Mouse (Mus musculus) kidney, embryonic 14.5 days (tissue): Measurements from ENCODE around the gene Pkp4. TPM values are rescaled to one million over a fixed set of nuclear protein-coding genes. Genes with fewer than 3 reads are reported as not detected.

Source experiments
- ATAC-seq: fragments of 200-750 bp; cut with Nextera tagmentation; 2 replicates; pipeline ENCODE4 v1.8.0; 2017; ENCODE audit warnings: moderate number of reproducible peaks, mild to moderate bottlenecking, moderate TSS enrichment, moderate library complexity; ENCODE audit not compliant: low FRiP score, low TSS enrichment
- H3K27ac ChIP-seq: fragments of 300-500 bp; sonication (generic); 2 replicates; pipeline ENCODE4 v1.5.1; 2014; ENCODE audit warnings: low read depth, mild to moderate bottlenecking, low read length, moderate library complexity, mixed read lengths
- H3K27me3 ChIP-seq: fragments of 300-500 bp; sonication (generic); 2 replicates; pipeline ENCODE4 v1.6.1; 2014; ENCODE audit warnings: mild to moderate bottlenecking, low read length; ENCODE audit not compliant: control insufficient read depth, insufficient read depth
- H3K36me3 ChIP-seq: fragments of 300-500 bp; sonication (generic); 2 replicates; pipeline ENCODE4 v1.6.1; 2014; ENCODE audit warnings: low read length, mixed read lengths; ENCODE audit not compliant: control insufficient read depth, insufficient read depth
- H3K4me1 ChIP-seq: fragments of 300-500 bp; sonication (generic); 2 replicates; pipeline ENCODE4 v1.6.1; 2014; ENCODE audit warnings: low read length, mixed read lengths; ENCODE audit not compliant: control insufficient read depth, insufficient read depth
- H3K4me2 ChIP-seq: fragments of 300-500 bp; sonication (generic); replicated peaks from 2 replicates; pipeline ENCODE4 v1.6.1; 2014; ENCODE audit warnings: low read depth, mild to moderate bottlenecking, low read length
- H3K4me3 ChIP-seq: fragments of 300-500 bp; sonication (generic); 2 replicates; pipeline ENCODE4 v1.5.1; 2014; ENCODE audit warnings: mild to moderate bottlenecking, low read length
- H3K9ac ChIP-seq: fragments of 300-500 bp; sonication (generic); 2 replicates; pipeline ENCODE4 v1.6.1; 2014; ENCODE audit warnings: low read depth, mild to moderate bottlenecking, low read length, moderate library complexity
- H3K9me3 ChIP-seq: fragments of 300-500 bp; sonication (generic); 2 replicates; pipeline ENCODE4 v1.6.1; 2016; ENCODE audit warnings: low read length; ENCODE audit not compliant: control insufficient read depth
- WGBS: fragments of 180-500 bp; shearing (Covaris S2); extraction: QIAGEN DNeasy Blood & Tissue Kit; methylation state at CpG from one replicate; pipeline ENCODE4 v1.1.7; 2014; 5-methylcytosine and 5-hydroxymethylcytosine counted together
- polyA plus RNA-seq: library from polyadenylated mRNA; unstranded; fragments of >200 nt; fragmentation: Nextera tagmentation; extraction: Ambion mirVana; gene quantifications from 2 replicates; pipeline ENCODE4 v1.2.1, GENCODE M21; 2014

The Pkp4 gene
- polyA plus RNA-seq, 1 experiment from 2014 or later: 29.7 TPM

DNA sequence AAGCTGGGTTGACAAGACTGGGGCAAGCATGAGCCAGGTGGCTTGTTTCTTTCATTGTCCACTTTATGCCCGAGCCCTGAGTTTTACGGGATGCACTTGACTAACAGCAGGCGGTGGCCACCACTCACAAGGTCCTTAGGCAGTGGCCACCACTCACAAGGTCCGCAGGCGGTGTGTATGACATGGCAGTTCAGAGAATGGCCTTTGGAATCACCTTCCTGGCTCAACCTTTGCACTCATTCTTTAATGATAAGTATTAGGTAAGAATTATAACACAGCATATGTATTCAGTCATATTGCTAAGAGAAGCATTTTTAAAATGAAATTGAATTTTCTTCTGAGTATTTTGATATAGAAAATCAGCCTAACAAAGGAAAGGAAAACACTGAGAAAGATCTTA lies 73.3 kb downstream of the Pkp4 start:
- Histone ChIP-seq H3K9ac (no peak overlapping the region), H3K36me3 (0 out of 2 replicates have a peak, but pooled peaks cover 2% of the 10 kb centered on the region)
- ATAC-seq: no peak

DNA sequence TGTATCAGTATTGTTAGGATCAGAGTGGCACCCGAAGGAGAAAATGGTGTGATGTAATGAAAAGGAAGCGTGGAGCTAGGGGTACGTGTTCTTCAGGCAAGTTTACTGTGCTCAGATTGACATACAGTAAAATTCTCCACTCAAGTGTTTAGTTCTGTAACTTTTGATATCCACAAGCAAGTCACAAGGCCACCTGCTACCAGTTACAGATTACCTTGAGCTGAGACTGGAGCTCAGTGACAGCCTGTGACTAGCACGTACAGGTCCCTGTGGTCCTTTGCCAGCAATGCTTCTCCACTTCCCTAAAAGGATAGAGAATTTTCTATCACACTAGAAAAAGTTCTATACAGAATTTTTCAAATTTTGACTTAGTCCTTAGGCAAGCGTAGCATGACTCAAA lies 73.9 kb downstream of the Pkp4 start:
- WGBS: 95% methylated on average over 5 of the region's 5 CpGs

More for the DNA sequence above, 73.3 kb downstream of the Pkp4 start:
- 0 out of 2 replicates have a peak, but pooled peaks cover 4% of the 10 kb centered on the region for H3K4me1 ChIP-seq
- no peak overlapping the region for H3K4me2 ChIP-seq
- H3K27ac ChIP-seq: no peak overlapping the region
- H3K9me3 ChIP-seq: peaks cover 2% of the 10 kb centered on the region; the same call in 1 of the 2 replicates
- no peak overlapping the region for H3K4me3 ChIP-seq
- 84% methylated on average over 5 of the region's 5 CpGs for whole genome bisulfite sequencing
- no peaks in the 10 kb centered on the region for H3K27me3 ChIP-seq

DNA sequence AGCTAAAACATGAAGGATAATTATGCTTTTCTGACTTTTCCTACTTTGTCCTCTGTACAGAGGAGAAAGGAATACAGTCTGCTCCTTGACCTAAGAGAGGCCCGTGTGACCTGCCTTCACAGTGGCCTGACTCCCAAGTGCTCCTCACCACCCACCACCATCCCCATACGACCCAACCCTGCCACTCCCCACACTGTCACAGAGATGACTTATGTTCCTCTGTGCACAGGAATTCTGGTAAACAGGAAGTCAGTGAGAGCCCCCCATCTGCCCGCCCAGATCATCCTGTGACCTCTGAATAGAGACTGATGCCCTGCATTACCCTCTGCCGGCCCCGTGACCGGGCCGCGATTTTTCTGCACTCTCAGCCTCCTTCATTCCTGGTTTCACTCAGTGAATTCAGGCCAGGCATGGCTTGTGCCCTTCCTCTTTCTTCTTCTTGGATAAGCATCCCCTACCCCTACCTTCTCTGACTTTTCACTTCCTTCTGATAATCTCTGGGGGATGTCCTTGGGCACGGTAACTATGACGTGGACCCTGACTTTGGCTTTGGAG lies 79.3 kb downstream of the Pkp4 start:
- Histone ChIP-seq H3K27ac (no peak overlapping the region), H3K36me3 (no peaks in the 10 kb centered on the region), H3K9me3 (peaks cover 2% of the 10 kb centered on the region; the same call in 1 of the 2 replicates), H3K4me1 (no peaks in the 10 kb centered on the region), H3K4me2 (no peak overlapping the region), H3K9ac (no peak overlapping the region), H3K4me3 (no peak overlapping the region), H3K27me3 (no peaks in the 10 kb centered on the region)
- peak; percentile 39; the same call in 1 of the 2 replicates for ATAC-seq
- WGBS: 67% methylated on average over 10 of the region's 10 CpGs

More for the DNA sequence above, 73.9 kb downstream of the Pkp4 start:
- Histone ChIP-seq H3K27me3 (no peaks in the 10 kb centered on the region), H3K9ac (no peak overlapping the region), H3K4me1 (0 out of 2 replicates have a peak, but pooled peaks cover 4% of the 10 kb centered on the region), H3K4me2 (no peak overlapping the region), H3K4me3 (no peak overlapping the region), H3K36me3 (0 out of 2 replicates have a peak, but pooled peaks cover 2% of the 10 kb centered on the region), H3K27ac (no peak overlapping the region), H3K9me3 (peaks cover 2% of the 10 kb centered on the region; the same call in 1 of the 2 replicates)
- no peak for ATAC-seq

DNA sequence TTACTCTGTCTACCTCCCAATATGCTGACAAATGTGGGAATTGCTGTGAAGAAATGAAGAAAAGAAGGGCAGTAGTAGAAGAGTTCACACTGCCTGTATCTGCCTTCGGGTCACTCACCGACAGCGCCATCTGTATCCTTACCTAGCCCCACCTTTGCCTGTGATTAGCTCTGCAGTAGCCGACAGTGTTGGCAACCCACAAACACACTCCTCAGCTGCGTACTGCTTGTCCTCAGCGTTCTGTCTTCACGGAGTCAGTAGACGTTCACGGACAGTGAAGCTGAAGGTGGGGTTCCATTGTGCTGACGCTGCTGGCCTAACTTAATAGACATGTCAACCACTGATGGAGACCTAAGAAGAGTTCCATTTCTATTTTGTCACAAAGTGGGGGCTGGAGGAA lies 81.5 kb downstream of the Pkp4 start:
- no peaks in the 10 kb centered on the region for H3K36me3 ChIP-seq
- no peaks in the 10 kb centered on the region for H3K4me1 ChIP-seq
- no peak for ATAC-seq
- no peak overlapping the region for H3K27ac ChIP-seq
- H3K9me3 ChIP-seq: peaks cover 2% of the 10 kb centered on the region; the same call in 1 of the 2 replicates
- no peak overlapping the region for H3K9ac ChIP-seq
- H3K27me3 ChIP-seq: no peaks in the 10 kb centered on the region
- H3K4me3 ChIP-seq: no peak overlapping the region
- no peak overlapping the region for H3K4me2 ChIP-seq
- WGBS: 93% methylated on average over 10 of the region's 10 CpGs

DNA sequence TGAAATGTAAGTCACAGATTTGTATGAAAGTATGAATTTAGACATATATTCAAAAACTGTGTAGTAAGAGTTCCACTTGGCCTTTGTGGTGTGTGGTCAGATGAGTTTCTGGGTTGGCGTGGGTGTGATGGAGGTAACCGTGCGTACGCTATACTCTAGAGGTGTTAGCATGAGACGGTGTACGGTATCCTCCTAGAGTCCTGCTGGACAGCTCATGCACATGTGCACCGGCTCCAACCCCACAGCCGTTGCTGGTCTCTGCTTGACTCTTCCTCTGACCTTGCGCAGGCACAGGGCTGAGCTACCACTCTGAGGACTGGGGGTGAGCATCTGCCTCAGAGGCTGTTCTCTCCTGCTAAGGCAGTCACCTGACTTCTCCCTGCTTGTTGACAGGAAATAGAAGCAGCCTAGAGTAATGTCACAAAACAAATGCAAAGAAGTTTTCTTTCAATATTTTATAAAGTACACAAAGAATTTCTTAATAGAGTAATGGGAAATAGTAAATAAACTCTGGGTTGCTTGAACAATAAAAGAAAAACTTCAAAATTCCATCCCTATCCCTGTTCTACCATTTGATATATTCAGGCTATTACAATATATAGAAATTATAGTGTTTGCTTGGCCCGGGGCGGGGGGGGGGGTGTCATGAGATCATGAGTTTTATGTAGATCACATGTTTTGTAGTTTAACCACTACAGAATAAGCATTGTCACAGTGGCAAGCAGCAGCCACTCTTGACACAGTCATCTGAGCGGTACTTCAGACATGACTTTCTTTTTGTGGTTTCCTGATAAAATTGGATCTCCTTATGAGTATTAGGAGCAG lies 83.8 kb downstream of the Pkp4 start:
- ATAC-seq: no peak
- no peaks in the 10 kb centered on the region for H3K36me3 ChIP-seq
- H3K9ac ChIP-seq: no peak overlapping the region
- H3K4me1 ChIP-seq: no peaks in the 10 kb centered on the region
- H3K27me3 ChIP-seq: no peaks in the 10 kb centered on the region
- no peak overlapping the region for H3K4me3 ChIP-seq
- H3K27ac ChIP-seq: no peak overlapping the region
- no peak overlapping the region for H3K4me2 ChIP-seq
- H3K9me3 ChIP-seq: no peaks in the 10 kb centered on the region
- 93% methylated on average over 12 of the region's 12 CpGs for WGBS

DNA sequence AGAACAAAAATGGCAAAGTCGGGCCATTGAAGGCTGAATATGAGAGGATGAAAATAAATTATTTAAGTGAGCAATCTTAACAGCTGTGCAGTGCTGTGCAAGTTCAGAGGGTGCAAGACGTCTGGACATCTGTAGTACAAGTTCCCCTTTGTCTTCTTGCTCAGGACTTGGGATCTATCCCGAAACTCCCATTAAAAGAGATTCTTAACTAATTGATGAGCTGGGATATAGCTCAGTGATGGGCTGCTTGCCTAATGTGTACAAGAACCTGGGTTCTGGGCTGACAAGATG lies 84.4 kb downstream of the Pkp4 start:
- Histone ChIP-seq H3K9ac (no peak overlapping the region), H3K4me2 (no peak overlapping the region), H3K27ac (no peak overlapping the region), H3K9me3 (no peaks in the 10 kb centered on the region), H3K4me1 (no peaks in the 10 kb centered on the region), H3K27me3 (no peaks in the 10 kb centered on the region), H3K4me3 (no peak overlapping the region), H3K36me3 (no peaks in the 10 kb centered on the region)
- no peak for ATAC-seq
- 89% methylated on average over 3 of the region's 3 CpGs for WGBS

DNA sequence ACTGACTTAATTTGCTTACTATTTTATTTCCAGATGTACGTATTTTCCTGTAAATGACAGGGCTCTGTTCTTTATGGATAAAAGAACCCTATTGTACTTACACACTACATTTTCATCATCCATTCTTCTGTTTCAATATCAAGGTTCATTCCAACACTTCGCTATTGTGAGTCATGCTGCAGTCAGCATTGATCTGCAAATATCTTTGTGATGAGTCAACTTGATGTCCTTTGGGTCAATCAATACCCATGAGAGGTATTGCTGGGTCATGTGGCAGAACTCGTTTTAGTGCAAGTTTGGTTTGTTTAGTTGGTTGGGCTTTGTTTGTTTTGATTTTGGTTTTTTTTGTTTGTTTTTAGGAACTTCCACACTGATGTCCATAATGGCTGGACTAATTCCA lies 88.2 kb downstream of the Pkp4 start:
- ATAC-seq: no peak
- no peaks in the 10 kb centered on the region for H3K4me1 ChIP-seq
- no peak overlapping the region for H3K27ac ChIP-seq
- H3K4me3 ChIP-seq: no peak overlapping the region
- no peaks in the 10 kb centered on the region for H3K9me3 ChIP-seq
- H3K36me3 ChIP-seq: no peaks in the 10 kb centered on the region
- H3K4me2 ChIP-seq: no peak overlapping the region
- no peak overlapping the region for H3K9ac ChIP-seq
- H3K27me3 ChIP-seq: no peaks in the 10 kb centered on the region
- WGBS: 80% methylated on average over 3 of the region's 3 CpGs

DNA sequence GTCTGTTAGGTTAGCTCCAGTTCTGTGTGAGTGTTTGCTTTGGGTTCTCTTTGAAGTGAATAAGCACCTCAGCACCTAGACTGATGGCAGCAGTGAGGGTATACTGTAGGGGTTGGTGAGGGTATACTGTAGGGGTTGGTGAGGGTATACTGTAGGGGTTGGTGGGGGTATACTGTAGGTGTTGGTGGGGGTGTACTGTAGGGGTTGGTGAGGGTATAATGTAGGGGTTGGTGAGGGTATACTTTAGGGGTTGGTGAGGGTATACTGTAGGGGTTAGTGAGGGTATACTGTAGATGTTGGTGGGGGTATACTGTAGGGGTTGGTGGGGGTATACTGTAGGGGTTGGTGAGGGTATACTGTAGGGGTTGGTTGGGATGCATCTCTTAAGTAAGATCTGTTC lies 92.2 kb downstream of the Pkp4 start:
- Histone ChIP-seq H3K4me2 (no peak overlapping the region), H3K9me3 (no peaks in the 10 kb centered on the region), H3K36me3 (no peaks in the 10 kb centered on the region), H3K9ac (no peak overlapping the region), H3K27me3 (no peaks in the 10 kb centered on the region), H3K27ac (no peak overlapping the region), H3K4me3 (no peak overlapping the region), H3K4me1 (no peaks in the 10 kb centered on the region)
- no peak for ATAC-seq

DNA sequence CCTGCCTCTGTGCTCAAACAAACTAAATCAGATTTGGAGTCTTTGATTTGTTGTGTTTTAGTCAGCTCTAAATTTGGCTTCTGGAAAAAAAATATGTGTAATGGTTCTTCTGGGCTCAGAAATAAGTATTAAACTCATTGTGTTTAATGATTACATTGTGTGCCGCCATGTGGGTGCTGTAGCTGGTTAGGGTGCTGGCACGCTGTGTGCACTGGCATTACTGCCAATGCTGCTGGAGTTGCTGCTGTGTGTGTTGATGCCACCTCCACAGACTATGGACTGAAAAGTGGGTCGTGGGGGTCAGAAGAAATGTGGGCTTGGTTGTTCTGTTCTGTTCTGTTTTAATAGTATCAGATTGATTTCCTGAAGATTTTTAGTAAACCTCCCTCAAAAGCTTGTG lies 92.8 kb downstream of the Pkp4 start:
- Histone ChIP-seq H3K9ac (no peak overlapping the region), H3K4me2 (no peak overlapping the region), H3K27ac (no peak overlapping the region), H3K4me3 (no peak overlapping the region), H3K27me3 (no peaks in the 10 kb centered on the region), H3K4me1 (no peaks in the 10 kb centered on the region), H3K36me3 (no peaks in the 10 kb centered on the region), H3K9me3 (no peaks in the 10 kb centered on the region)
- no peak for ATAC-seq
- 94% methylated on average over 3 of the region's 3 CpGs for WGBS
